Mouse (Mus musculus) heart, embryonic 15.5 days (tissue): Measurements from ENCODE around the gene Traf3ip1. TPM values are rescaled to one million over a fixed set of nuclear protein-coding genes. Genes with fewer than 3 reads are reported as not detected.

Source experiments
- ATAC-seq: fragments of 200-750 bp; cut with Nextera tagmentation; replicated peaks from 2 replicates; pipeline ENCODE4 v1.8.0; 2017; ENCODE audit warnings: low read depth, moderate TSS enrichment; ENCODE audit not compliant: insufficient number of reproducible peaks, insufficient read depth, low FRiP score
- H3K27ac ChIP-seq: fragments of 300-500 bp; sonication (generic); 2 replicates; pipeline ENCODE4 v1.5.1; 2015; ENCODE audit warnings: mild to moderate bottlenecking, inconsistent platforms
- H3K27me3 ChIP-seq: fragments of 300-500 bp; sonication (generic); 2 replicates; pipeline ENCODE4 v1.6.1; 2015; ENCODE audit warnings: inconsistent platforms
- H3K36me3 ChIP-seq: fragments of 300-500 bp; sonication (generic); 2 replicates; pipeline ENCODE4 v1.6.1; 2015; ENCODE audit warnings: mild to moderate bottlenecking, inconsistent platforms
- H3K4me1 ChIP-seq: fragments of 300-500 bp; sonication (generic); replicated peaks from 2 replicates; pipeline ENCODE4 v1.6.1; 2015; ENCODE audit warnings: inconsistent platforms
- H3K4me2 ChIP-seq: fragments of 300-500 bp; sonication (generic); 2 replicates; pipeline ENCODE4 v1.6.1; 2015; ENCODE audit warnings: inconsistent platforms, mild to moderate bottlenecking, moderate library complexity
- H3K4me3 ChIP-seq: fragments of 300-500 bp; sonication (generic); 2 replicates; pipeline ENCODE4 v1.5.1; 2015; ENCODE audit warnings: mild to moderate bottlenecking, inconsistent platforms
- H3K9ac ChIP-seq: fragments of 300-500 bp; sonication (generic); 2 replicates; pipeline ENCODE4 v1.6.1; 2015; ENCODE audit warnings: mild to moderate bottlenecking, inconsistent platforms
- H3K9me3 ChIP-seq: fragments of 300-500 bp; sonication (generic); replicated peaks from 2 replicates; pipeline ENCODE4 v1.6.1; 2016; ENCODE audit warnings: inconsistent platforms
- WGBS: fragments of 180-500 bp; shearing (Covaris S2); methylation state at CpG from one replicate; pipeline ENCODE4 v1.1.7; 2015; ENCODE audit warnings: mixed read lengths; 5-methylcytosine and 5-hydroxymethylcytosine counted together
- polyA plus RNA-seq: library from polyadenylated mRNA; unstranded; fragments of >200 nt; fragmentation: Nextera tagmentation; extraction: Ambion mirVana; gene quantifications from 2 replicates; pipeline ENCODE4 v1.2.1, GENCODE M21; 2015

Traf3ip1 gene
- polyA plus RNA-seq, 1 experiment from 2014 or later = 3.9 TPM

DNA sequence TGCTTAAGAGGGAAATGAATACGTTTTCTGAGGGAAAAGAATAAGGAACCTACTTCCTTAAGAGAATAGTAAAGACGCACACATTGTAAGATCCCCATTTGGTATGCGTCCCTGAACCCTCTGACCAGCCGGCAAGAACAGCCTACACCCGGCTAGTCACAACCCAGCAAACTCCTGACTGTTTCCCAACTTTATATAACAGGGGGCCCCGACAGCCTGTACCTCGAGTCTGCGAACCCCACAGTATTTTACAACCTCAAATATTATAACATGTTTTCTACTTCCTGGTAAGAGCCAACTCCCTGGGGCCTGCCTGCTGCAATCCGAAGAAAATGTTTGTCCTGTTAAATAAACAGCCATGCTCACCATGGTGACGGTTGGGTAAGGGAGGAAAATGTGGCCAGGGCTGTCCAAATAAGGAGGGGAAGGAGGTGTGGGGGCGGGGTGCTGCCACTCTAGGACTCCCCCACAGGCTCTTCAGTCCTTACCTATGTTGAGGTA lies 38.1 kb upstream of the Traf3ip1 start:
- H3K4me3 ChIP-seq = no peak overlapping the region
- WGBS = 38% methylated on average over 11 of the region's 11 CpGs

DNA sequence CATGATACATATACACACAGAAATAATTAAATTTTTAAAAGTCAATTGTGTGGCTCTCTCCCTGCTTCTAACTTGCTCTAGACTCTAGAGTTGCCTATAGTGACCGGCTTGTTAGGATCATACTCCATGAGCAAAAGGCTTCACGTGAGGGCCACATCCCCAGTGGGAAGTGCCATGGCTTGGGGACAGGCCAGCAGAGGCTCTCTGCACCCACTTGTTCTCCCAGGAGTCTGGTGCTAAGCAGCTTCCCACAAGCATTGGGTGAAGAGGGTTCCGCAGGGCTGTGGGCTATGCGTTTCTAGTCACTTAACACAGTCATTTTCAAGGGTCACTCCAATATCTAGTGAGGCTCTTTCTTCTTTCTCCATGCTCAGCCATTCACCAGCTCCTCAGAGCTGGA lies 37.3 kb upstream of the Traf3ip1 start:
- Histone ChIP-seq H3K27ac (peak overlapping the region; percentile 75), H3K36me3 (no peaks in the 10 kb centered on the region), H3K4me2 (peak overlapping the region; percentile 69; the same call in 1 of the 2 replicates), H3K9ac (0 out of 2 replicates have a peak overlapping the region, but pooled peaks have one; percentile 20), H3K4me1 (peaks cover 70% of the 10 kb centered on the region), H3K9me3 (no peaks in the 10 kb centered on the region), H3K27me3 (no peaks in the 10 kb centered on the region), H3K4me3 (no peak overlapping the region)
- WGBS = 89% methylated on average over 4 of the region's 4 CpGs
- ATAC-seq = no peak

More for the DNA sequence above, 38.1 kb upstream of the Traf3ip1 start:
- no peaks in the 10 kb centered on the region for H3K27me3 ChIP-seq
- H3K9ac ChIP-seq = peak overlapping the region; percentile 37; the same call in 1 of the 2 replicates
- no peaks in the 10 kb centered on the region for H3K36me3 ChIP-seq
- H3K4me1 ChIP-seq = peaks cover 76% of the 10 kb centered on the region
- peak overlapping the region; percentile 67 for H3K27ac ChIP-seq
- no peaks in the 10 kb centered on the region for H3K9me3 ChIP-seq
- H3K4me2 ChIP-seq = peak overlapping the region; percentile 36
- ATAC-seq = no peak

- Histone ChIP-seq H3K9me3 (no peaks in the 10 kb centered on the region), H3K27ac (peak overlapping the region; percentile 75), H3K27me3 (no peaks in the 10 kb centered on the region), H3K9ac (peak overlapping the region; percentile 20; the same call in 1 of the 2 replicates), H3K4me1 (peaks cover 66% of the 10 kb centered on the region), H3K4me3 (peak overlapping the region; percentile 70; the same call in 1 of the 2 replicates), H3K36me3 (no peaks in the 10 kb centered on the region), H3K4me2 (peak overlapping the region; percentile 69)
- no peak for ATAC-seq
- 58% methylated on average over 5 of the region's 5 CpGs for WGBS
Measured at GRCm38 (mm10) chr1:91457698-91458097, 36.7 kb upstream of the Traf3ip1 start.

DNA sequence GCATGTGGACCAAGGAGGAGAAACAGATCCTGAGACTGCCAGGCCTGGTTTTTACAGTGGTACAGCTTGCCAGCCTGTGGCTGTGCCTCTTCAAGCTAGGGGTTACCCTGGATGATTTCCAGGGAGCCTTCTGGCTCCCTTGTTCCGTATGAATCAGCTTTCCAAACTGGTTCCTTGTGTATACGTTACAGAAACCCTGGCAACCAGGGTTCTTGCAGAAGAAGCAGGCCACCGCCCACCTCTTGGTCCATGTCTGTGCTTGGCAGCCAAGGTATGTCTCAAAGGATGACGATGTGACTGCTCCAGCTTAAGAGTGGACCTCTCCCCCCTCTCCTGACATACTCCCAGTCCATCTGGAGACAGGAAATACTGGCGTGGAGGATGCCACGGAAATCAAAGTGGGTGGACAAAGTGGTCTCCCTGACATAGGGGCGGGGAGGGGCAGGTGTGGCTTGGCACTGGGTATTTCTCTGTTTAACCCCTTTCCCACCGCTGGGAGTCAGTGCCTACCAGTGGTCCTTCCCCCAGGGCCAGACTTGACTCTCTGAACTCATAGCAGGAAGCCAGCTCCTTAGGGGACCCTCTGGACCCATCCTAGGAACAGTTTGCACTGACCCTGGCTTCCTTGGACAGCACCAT lies 36.1 kb upstream of the Traf3ip1 start:
- WGBS = 12% methylated on average over 8 of the region's 8 CpGs
- H3K4me3 ChIP-seq = peak overlapping the region; percentile 70
- ATAC-seq = peak; percentile 3; the same call in 1 of the 2 replicates

DNA sequence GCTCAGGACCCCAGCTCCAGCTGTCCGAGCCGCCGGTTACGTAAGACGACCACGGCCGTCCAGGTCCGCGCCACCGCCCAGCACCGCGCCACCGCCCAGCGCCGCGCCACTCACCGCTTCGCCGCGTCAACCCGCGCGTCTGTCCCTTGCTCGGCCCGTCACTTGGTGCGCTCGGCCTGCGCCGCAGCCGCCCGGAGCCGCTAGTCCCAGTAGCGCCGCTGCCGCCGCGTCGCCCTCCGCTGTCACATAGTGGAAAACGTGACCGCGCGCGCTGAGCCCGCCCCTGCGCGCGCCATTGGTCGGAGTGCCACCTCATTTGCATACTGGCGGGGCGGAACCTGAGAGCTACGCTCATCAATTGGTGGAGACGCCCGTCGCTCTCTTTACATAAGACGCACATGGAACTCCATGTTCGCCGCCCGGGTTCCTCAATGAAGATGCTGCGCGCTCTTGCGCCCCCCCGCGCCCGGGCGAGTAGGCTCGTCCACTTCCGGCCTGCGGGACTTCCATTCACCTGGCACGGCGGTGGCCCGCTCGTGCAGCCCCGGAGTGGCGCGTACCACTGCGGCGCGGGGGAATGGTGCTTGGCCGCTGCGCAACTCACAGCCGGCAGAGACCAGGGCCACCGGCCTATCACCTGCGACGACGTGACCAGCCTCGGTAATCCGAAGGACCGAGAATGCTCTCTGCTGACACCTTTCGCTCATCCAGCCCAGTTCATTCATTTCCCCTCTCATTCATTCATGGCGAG lies 35.2 kb upstream of the Traf3ip1 start, which contains the start of gene Per2:
Per2 (minus strand) TSS at position 266 of the 751 bp plus-strand sequence.
- Histone ChIP-seq H3K9me3 (no peaks in the 10 kb centered on the region), H3K4me3 (peak within 1 kb of the TSS; percentile 70), H3K4me2 (peak within 1 kb of the TSS; percentile 82), H3K4me1 (peaks cover 57% of the 10 kb centered on the region), H3K27ac (peak within 1 kb of the TSS; percentile 75), H3K9ac (peak within 1 kb of the TSS; percentile 61), H3K36me3 (no peaks in the 10 kb centered on the region), H3K27me3 (no peaks in the 10 kb centered on the region)
- peak; percentile 95 for ATAC-seq
- WGBS = under 1% methylated on average over 91 of the region's 91 CpGs

More for the DNA sequence above, 36.1 kb upstream of the Traf3ip1 start:
- Histone ChIP-seq H3K36me3 (no peaks in the 10 kb centered on the region), H3K9ac (peak overlapping the region; percentile 61), H3K4me2 (peak overlapping the region; percentile 69), H3K9me3 (no peaks in the 10 kb centered on the region), H3K27me3 (no peaks in the 10 kb centered on the region), H3K4me1 (peaks cover 66% of the 10 kb centered on the region), H3K27ac (peak overlapping the region; percentile 75)

GRCm38 (mm10) chr1:91460069-91460468 lies 34.4 kb upstream of the Traf3ip1 start:
- H3K4me3 ChIP-seq = peak overlapping the region; percentile 70
- H3K4me1 ChIP-seq = peaks cover 55% of the 10 kb centered on the region
- H3K27me3 ChIP-seq = no peaks in the 10 kb centered on the region
- H3K4me2 ChIP-seq = peak overlapping the region; percentile 82
- ATAC-seq = no peak
- no peaks in the 10 kb centered on the region for H3K9me3 ChIP-seq
- peak overlapping the region; percentile 69; the same call in 1 of the 2 replicates for H3K27ac ChIP-seq
- WGBS = 42% methylated on average over 7 of the region's 7 CpGs
- peak overlapping the region; percentile 56; the same call in 1 of the 2 replicates for H3K9ac ChIP-seq
- no peaks in the 10 kb centered on the region for H3K36me3 ChIP-seq

- 58% methylated on average over 4 of the region's 4 CpGs for WGBS
- H3K4me1 ChIP-seq = peaks cover 53% of the 10 kb centered on the region
- no peak for ATAC-seq
- H3K9me3 ChIP-seq = no peaks in the 10 kb centered on the region
- no peaks in the 10 kb centered on the region for H3K27me3 ChIP-seq
- H3K4me3 ChIP-seq = no peak overlapping the region
- no peak overlapping the region; the same call in 1 of the 2 replicates for H3K27ac ChIP-seq
- no peaks in the 10 kb centered on the region for H3K36me3 ChIP-seq
- no peak overlapping the region; the same call in 1 of the 2 replicates for H3K4me2 ChIP-seq
- no peak overlapping the region for H3K9ac ChIP-seq
Measured at GRCm38 (mm10) chr1:91460564-91460963, 33.9 kb upstream of the Traf3ip1 start.

DNA sequence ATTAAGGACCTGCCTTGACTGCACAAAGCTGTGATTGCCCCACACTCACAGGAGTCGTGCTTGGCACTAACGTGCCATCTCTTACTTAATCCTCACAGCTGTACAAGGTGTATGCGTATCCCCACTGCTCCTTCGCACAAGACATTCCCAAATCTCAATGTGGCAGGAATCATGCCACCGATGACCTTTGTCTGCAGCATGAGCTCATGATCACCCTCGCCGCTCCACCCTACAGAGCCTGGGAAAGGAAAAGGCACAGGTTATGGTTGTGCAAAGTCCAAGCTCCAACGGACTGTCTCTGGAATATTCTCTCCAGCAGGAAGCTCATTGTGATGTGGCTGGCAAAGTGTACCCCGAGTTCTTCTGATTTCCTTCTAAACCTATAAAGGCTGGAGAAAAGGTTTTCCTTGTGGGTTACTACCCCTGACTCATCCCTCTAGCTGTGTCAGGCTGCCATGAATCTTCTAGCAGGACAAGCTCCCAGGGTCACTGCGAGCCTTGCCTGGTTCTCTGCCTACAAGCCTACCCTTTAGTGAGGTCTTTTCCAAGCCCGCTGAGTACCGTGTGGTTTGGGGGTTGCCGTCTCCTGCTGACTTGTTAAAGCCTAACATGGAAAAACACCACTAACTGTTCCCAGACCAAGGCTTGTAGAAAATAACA lies 31.0 kb upstream of the Traf3ip1 start:
- 87% methylated on average over 13 of the region's 13 CpGs for WGBS
- peaks cover 29% of the 10 kb centered on the region for H3K4me1 ChIP-seq
- H3K27ac ChIP-seq = no peak overlapping the region
- no peaks in the 10 kb centered on the region for H3K9me3 ChIP-seq
- no peak overlapping the region for H3K4me3 ChIP-seq
- H3K9ac ChIP-seq = no peak overlapping the region
- H3K4me2 ChIP-seq = no peak overlapping the region
- H3K36me3 ChIP-seq = no peaks in the 10 kb centered on the region
- ATAC-seq = no peak
- no peaks in the 10 kb centered on the region for H3K27me3 ChIP-seq

- Histone ChIP-seq H3K4me2 (no peak overlapping the region), H3K4me1 (peaks cover 26% of the 10 kb centered on the region), H3K36me3 (no peaks in the 10 kb centered on the region), H3K27ac (no peak overlapping the region), H3K27me3 (no peaks in the 10 kb centered on the region), H3K9me3 (no peaks in the 10 kb centered on the region), H3K9ac (no peak overlapping the region), H3K4me3 (no peak overlapping the region)
- 59% methylated on average over 5 of the region's 5 CpGs for WGBS
- ATAC-seq = no peak
Measured at GRCm38 (mm10) chr1:91464436-91464835, 30.0 kb upstream of the Traf3ip1 start.

DNA sequence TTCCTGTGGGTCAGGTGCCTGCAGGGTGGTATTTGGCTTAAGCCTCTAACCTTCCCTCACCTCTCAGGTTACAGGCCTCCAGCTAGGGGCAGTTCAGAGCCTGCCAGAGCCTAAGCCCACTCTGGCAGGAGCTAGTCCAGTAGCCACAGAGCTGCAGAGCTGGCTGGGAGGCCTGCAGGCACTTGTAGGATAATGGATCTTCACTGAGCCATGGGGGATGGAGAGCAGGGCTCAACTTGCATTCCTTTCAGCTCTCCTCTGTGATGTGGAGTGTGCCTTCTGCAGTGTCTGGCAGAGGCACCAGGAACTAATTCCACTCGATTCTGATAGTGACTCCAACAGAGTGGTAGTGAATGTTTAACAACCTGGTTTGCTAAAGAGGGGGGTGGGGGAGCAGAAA lies 29.2 kb upstream of the Traf3ip1 start:
- Histone ChIP-seq H3K4me1 (peaks cover 19% of the 10 kb centered on the region), H3K4me2 (no peak overlapping the region), H3K27me3 (no peaks in the 10 kb centered on the region), H3K4me3 (no peak overlapping the region), H3K36me3 (no peaks in the 10 kb centered on the region), H3K9ac (no peak overlapping the region), H3K27ac (peak overlapping the region; percentile 57), H3K9me3 (no peaks in the 10 kb centered on the region)
- ATAC-seq = 0 out of 2 replicates have a peak, but pooled peaks have one; percentile 53
- 0% methylated on average over 1 of the region's 1 CpGs for WGBS

DNA sequence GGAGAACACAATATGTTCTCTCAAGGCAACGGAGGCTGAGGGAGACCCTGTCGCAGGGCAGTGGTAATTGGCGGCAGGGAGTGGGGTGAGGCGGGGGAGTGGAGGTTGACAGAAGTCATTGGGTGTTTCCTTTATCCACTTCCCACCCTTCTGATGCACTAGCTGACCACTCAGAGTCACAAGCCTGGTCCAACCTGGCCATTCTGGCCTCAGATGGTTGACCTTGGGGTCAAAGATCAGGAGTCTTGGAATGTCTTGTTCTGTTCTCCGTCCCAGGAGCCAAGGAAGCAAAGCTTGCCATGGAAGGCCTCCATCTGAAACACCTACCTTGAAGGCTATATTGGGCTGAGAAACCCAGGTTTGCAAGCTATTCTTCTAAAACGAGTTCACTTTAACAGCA lies 28.3 kb upstream of the Traf3ip1 start:
- no peak overlapping the region for H3K9ac ChIP-seq
- no peaks in the 10 kb centered on the region for H3K27me3 ChIP-seq
- H3K4me2 ChIP-seq = no peak overlapping the region
- no peak for ATAC-seq
- H3K27ac ChIP-seq = no peak overlapping the region
- H3K9me3 ChIP-seq = no peaks in the 10 kb centered on the region
- no peak overlapping the region for H3K4me3 ChIP-seq
- 86% methylated on average over 6 of the region's 6 CpGs for WGBS
- peaks cover 13% of the 10 kb centered on the region for H3K4me1 ChIP-seq
- H3K36me3 ChIP-seq = no peaks in the 10 kb centered on the region
